Mouse (Mus musculus) lung, embryonic 14.5 days (tissue): ENCODE data around the gene Kdelr2. TPM values are rescaled to one million over a fixed set of nuclear protein-coding genes. Genes with fewer than 3 reads are reported as not detected.
"Not testable (repeated sequence)": the region's sequence is repeated elsewhere in the genome, so short reads cannot be mapped to it uniquely, and the experiment has no call there.

Source experiments
- ATAC-seq: fragments of 200-750 bp; cut with Nextera tagmentation; 2 replicates; pipeline ENCODE4 v1.8.0; 2017; ENCODE audit warnings: mild to moderate bottlenecking, moderate TSS enrichment, moderate library complexity; ENCODE audit not compliant: insufficient read depth
- DNase-seq: peaks from one replicate; pipeline ENCODE4 v3.0.0-alpha.2; 2015
- H3K27ac ChIP-seq: fragments of 300-500 bp; sonication (generic); 2 replicates; pipeline ENCODE4 v1.5.1; 2014; ENCODE audit warnings: low read depth, mild to moderate bottlenecking, moderate library complexity
- H3K27me3 ChIP-seq: fragments of 300-500 bp; sonication (generic); 2 replicates; pipeline ENCODE4 v1.6.1; 2014; ENCODE audit warnings: low read length, control low read depth; ENCODE audit not compliant: insufficient read depth
- H3K36me3 ChIP-seq: fragments of 300-500 bp; sonication (generic); 2 replicates; pipeline ENCODE4 v1.6.1; 2014; ENCODE audit warnings: control low read depth; ENCODE audit not compliant: insufficient read depth
- H3K4me1 ChIP-seq: fragments of 300-500 bp; sonication (generic); 2 replicates; pipeline ENCODE4 v1.6.1; 2014; ENCODE audit warnings: antibody characterized with exemption, control low read depth; ENCODE audit not compliant: insufficient read depth
- H3K4me2 ChIP-seq: fragments of 300-500 bp; sonication (generic); 2 replicates; pipeline ENCODE4 v1.6.1; 2014; ENCODE audit warnings: mild to moderate bottlenecking
- H3K4me3 ChIP-seq: fragments of 300-500 bp; sonication (generic); 2 replicates; pipeline ENCODE4 v1.5.1; 2014; ENCODE audit warnings: low read depth, low read length
- H3K9ac ChIP-seq: fragments of 300-500 bp; sonication (generic); 2 replicates; pipeline ENCODE4 v1.6.1; 2014
- H3K9me3 ChIP-seq: fragments of 300-500 bp; sonication (generic); 2 replicates; pipeline ENCODE4 v1.6.1; 2016; ENCODE audit warnings: low read depth, low read length, control low read depth
- CTCF ChIP-seq: IDR thresholded peaks from 2 replicates; pipeline ENCODE4 v1.5.1; 2016; ENCODE audit warnings: antibody characterized with exemption, low read depth
- WGBS: fragments of 180-500 bp; shearing (Covaris S2); extraction: QIAGEN DNeasy Blood & Tissue Kit; methylation state at CpG from one replicate; pipeline ENCODE4 v1.1.7; 2014; 5-methylcytosine and 5-hydroxymethylcytosine counted together
- polyA plus RNA-seq: library from polyadenylated mRNA; unstranded; fragments of >200 nt; fragmentation: Nextera tagmentation; extraction: Ambion mirVana; gene quantifications from 2 replicates; pipeline ENCODE4 v1.2.1, GENCODE M21; 2014

Gene Kdelr2
- polyA plus RNA-seq, 1 experiment from 2014 or later = 343 TPM

GRCm38 (mm10) chr5:143376156-143376555 lies 27.5 kb upstream of the Kdelr2 start:
- whole genome bisulfite sequencing = 79% methylated on average over 4 of the region's 4 CpGs
- H3K27me3 ChIP-seq = peaks cover 41% of the 10 kb centered on the region
- DNase-seq = peak; percentile 13

DNA sequence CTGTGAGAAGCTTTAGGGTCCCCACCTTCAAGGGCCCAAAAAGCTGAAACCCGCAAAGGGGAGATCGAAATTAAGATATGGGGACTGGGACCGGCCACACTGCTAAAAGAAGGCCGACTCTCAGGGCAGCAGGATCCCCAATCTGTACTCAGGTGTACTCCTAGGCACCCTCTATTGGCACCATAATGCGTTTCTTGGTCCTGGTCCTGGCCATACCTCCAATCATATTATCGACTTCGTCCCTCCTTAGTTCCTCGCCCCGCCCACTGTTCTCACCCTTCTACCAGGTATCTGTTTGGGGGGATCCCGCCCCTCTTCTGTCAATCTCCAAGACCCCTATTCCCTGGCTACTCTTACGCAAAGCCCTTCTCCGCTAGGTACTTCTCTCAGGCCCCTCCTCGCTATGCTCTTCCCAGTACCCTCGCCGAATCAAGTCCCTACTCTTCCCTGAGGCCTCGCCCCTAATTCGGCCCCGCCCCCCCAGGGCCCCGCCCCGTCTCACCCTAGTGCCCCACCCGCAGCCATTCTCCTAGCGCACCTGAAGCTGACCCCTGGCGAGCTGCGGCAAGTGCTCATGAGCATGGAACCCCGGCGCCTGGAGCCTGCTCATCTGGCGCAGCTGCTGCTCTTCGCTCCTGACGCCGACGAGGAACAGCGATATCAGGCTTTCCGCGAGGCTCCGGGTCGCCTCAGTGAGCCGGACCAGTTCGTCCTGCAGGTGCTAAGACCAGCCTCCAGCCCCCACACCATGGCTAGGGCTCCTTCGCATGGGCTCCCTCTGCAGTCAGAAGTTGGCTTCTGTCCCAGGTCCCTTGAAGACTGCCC lies 16.6 kb upstream of the Kdelr2 start:
- peak; percentile 35 for TF ChIP-seq CTCF
- peaks cover 24% of the 10 kb centered on the region for H3K27me3 ChIP-seq
- peak overlapping the region; percentile 63 for H3K4me2 ChIP-seq
- no peaks in the 10 kb centered on the region for H3K9me3 ChIP-seq
- H3K36me3 ChIP-seq = no peaks in the 10 kb centered on the region
- H3K9ac ChIP-seq = peak overlapping the region; percentile 15; the same call in 1 of the 2 replicates
- H3K27ac ChIP-seq = no peak overlapping the region
- H3K4me3 ChIP-seq = peak overlapping the region; percentile 26
- H3K4me1 ChIP-seq = no peaks in the 10 kb centered on the region
- whole genome bisulfite sequencing = 7% methylated on average over 39 of the region's 39 CpGs
- ATAC-seq (peak; percentile 91), DNase-seq (peak; percentile 67)

More at GRCm38 (mm10) chr5:143376156-143376555, 27.5 kb upstream of the Kdelr2 start:
- Histone ChIP-seq H3K4me2 (no peak overlapping the region), H3K36me3 (no peaks in the 10 kb centered on the region), H3K9me3 (no peaks in the 10 kb centered on the region), H3K4me1 (no peaks in the 10 kb centered on the region), H3K9ac (no peak overlapping the region), H3K27ac (no peak overlapping the region), H3K4me3 (no peak overlapping the region)
- no peak for ATAC-seq
- peak; percentile 52 for TF ChIP-seq CTCF

DNA sequence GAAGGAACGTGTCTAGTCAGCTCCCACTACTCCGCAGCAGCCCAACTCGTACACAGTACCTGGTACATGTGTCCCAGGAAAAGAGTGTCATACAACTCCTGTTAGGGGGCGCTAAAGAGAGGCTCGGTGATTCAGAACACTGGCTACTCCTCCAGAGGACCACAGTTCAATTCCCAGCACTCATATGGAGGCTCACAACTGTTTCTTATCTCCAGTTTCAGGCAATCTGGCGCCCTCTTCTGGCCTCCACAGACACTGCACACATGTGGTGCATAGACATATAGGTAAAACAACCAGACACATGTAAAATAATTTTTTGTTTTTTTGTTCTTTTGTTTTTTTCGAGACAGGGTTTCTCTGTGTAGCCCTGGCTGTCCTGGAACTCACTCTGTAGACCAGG lies 9.5 kb upstream of the Kdelr2 start:
- H3K9me3 ChIP-seq = no peaks in the 10 kb centered on the region
- TF ChIP-seq CTCF = peak; percentile 29
- no peaks in the 10 kb centered on the region for H3K36me3 ChIP-seq
- H3K27ac ChIP-seq = no peak overlapping the region
- H3K4me2 ChIP-seq = no peak overlapping the region
- 74% methylated on average over 7 of the region's 7 CpGs for WGBS
- H3K4me3 ChIP-seq = no peak overlapping the region
- no peaks in the 10 kb centered on the region for H3K4me1 ChIP-seq
- no peak overlapping the region for H3K9ac ChIP-seq
- ATAC-seq (no peak), DNase-seq (no peak)
- no peaks in the 10 kb centered on the region for H3K27me3 ChIP-seq

GRCm38 (mm10) chr5:143394966-143395365 lies 8.7 kb upstream of the Kdelr2 start:
- ATAC-seq, H3K9ac ChIP-seq, H3K4me1 ChIP-seq, DNase-seq, H3K9me3 ChIP-seq, H3K27ac ChIP-seq, H3K4me2 ChIP-seq, H3K27me3 ChIP-seq, H3K36me3 ChIP-seq, H3K4me3 ChIP-seq: not testable (repeated sequence)
- WGBS = 93% methylated on average over 2 of the region's 2 CpGs

GRCm38 (mm10) chr5:143395649-143396048 lies 8.0 kb upstream of the Kdelr2 start:
- Histone ChIP-seq H3K36me3 (no peaks in the 10 kb centered on the region), H3K27ac (no peak overlapping the region), H3K4me3 (no peak overlapping the region), H3K27me3 (no peaks in the 10 kb centered on the region), H3K4me1 (no peaks in the 10 kb centered on the region), H3K4me2 (no peak overlapping the region), H3K9me3 (no peaks in the 10 kb centered on the region), H3K9ac (no peak overlapping the region)
- DNase-seq (peak; percentile 65), ATAC-seq (no peak)
- peak; percentile 65 for TF ChIP-seq CTCF
- WGBS = 43% methylated on average over 2 of the region's 2 CpGs

- no peak overlapping the region for H3K4me2 ChIP-seq
- 71% methylated on average over 12 of the region's 12 CpGs for WGBS
- no peak for TF ChIP-seq CTCF
- no peaks in the 10 kb centered on the region for H3K27me3 ChIP-seq
- no peak overlapping the region for H3K27ac ChIP-seq
- no peaks in the 10 kb centered on the region for H3K9me3 ChIP-seq
- no peak for ATAC-seq
- DNase-seq = no peak
- H3K9ac ChIP-seq = no peak overlapping the region
- H3K4me1 ChIP-seq = peaks cover 8% of the 10 kb centered on the region
- H3K36me3 ChIP-seq = peaks cover 4% of the 10 kb centered on the region
- no peak overlapping the region for H3K4me3 ChIP-seq
These were observed 3.1 kb upstream of the Kdelr2 start for GRCm38 (mm10) chr5:143400501-143400900.

- no peaks in the 10 kb centered on the region for H3K27me3 ChIP-seq
- H3K4me2 ChIP-seq = no peak overlapping the region
- H3K4me3 ChIP-seq = no peak overlapping the region
- H3K36me3 ChIP-seq = peaks cover 15% of the 10 kb centered on the region
- H3K9ac ChIP-seq = no peak overlapping the region
- no peak for TF ChIP-seq CTCF
- WGBS = 39% methylated on average over 2 of the region's 2 CpGs
- DNase-seq = no peak
- peaks cover 8% of the 10 kb centered on the region for H3K4me1 ChIP-seq
- no peak overlapping the region for H3K27ac ChIP-seq
- no peak for ATAC-seq
- H3K9me3 ChIP-seq = no peaks in the 10 kb centered on the region
These were observed 2.1 kb upstream of the Kdelr2 start for GRCm38 (mm10) chr5:143401556-143401955.
